Mouse (Mus musculus): ENCODE data around the gene Kcnq1. TPM values are rescaled to one million over a fixed set of nuclear protein-coding genes. Genes with fewer than 3 reads are reported as not detected.

The Kcnq1 gene
- polyA plus RNA-seq, 1 experiment, result 0.01 TPM

DNA sequence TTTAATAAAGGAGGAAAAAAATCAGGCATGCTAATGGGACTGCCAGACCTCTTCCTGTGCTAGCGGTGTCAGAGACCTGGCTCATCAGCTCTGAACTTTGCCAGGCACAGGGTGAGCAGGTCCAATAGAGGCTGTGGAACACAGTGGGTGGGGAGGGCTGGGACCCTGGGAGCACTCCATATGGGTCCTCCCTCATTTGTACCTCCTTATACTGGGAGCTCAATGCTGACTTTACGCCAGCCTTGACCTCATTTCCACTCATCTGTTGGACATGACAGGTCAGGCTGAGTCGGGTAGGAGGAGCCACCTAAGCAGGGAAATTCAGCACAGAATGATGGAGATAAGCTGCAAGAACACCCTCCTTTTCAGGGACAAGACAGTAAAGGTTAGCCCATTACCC, 38.3 kb upstream of the Kcnq1 start:
- Histone ChIP-seq H3K27me3 (ENCODE audit: control insufficient read depth) (no peaks in the 10 kb centered on the region), H3K4me3 (replicated peaks) (no peak overlapping the region), H3K4me1 (ENCODE audit: control insufficient read depth) (peaks cover 34% of the 10 kb centered on the region), H3K36me3 (ENCODE audit: control insufficient read depth) (peaks cover 72% of the 10 kb centered on the region), H3K9me3 (ENCODE audit: control insufficient read depth, low read length) (no peaks in the 10 kb centered on the region; the same call in 1 of the 2 replicates)
- TF ChIP-seq GATA1 (IDR thresholded peaks at IDR 0.05; ENCODE audit: low read length) (no peak), TAL1 (IDR thresholded peaks at IDR 0.05; ENCODE audit: low read length) (no peak)

DNA sequence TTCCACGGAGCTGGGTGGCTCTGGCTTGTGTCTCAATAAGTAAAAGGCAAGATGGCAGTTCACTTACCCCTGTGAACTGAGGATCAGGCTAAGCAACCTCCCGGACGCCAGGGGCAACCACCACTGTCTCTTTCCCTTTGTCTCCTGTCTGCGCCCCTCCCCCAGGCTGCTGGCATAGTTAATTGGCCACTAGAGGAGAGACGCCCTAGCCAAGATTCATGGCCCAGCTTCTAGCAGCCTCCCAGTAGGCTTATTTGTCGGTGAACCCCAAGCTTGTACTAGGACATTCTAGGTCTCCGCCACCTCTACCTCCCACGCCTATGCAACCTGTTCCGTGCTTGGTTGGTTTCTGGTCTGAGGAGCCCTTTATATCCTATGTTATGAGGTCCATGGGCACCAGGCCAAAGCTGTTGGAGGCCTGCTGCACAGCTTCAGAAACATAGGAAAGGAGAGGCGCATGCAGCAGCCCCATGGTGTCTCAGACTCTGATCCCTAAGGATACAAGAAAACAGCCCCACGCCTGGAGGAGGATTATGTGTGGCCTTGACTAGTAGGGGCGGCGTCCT, 37.8 kb upstream of the Kcnq1 start:
- peaks cover 34% of the 10 kb centered on the region for H3K4me1 ChIP-seq (ENCODE audit: control insufficient read depth)
- peak overlapping the region; percentile 82 for H3K4me3 ChIP-seq (replicated peaks)
- H3K27me3 ChIP-seq (ENCODE audit: control insufficient read depth), result no peaks in the 10 kb centered on the region
- TF ChIP-seq GATA1 (IDR thresholded peaks at IDR 0.05; ENCODE audit: low read length), result no peak
- TF ChIP-seq TAL1 (IDR thresholded peaks at IDR 0.05; ENCODE audit: low read length), result no peak
- H3K9me3 ChIP-seq (ENCODE audit: control insufficient read depth, low read length), result no peaks in the 10 kb centered on the region; the same call in 1 of the 2 replicates
- peaks cover 67% of the 10 kb centered on the region for H3K36me3 ChIP-seq (ENCODE audit: control insufficient read depth)

DNA sequence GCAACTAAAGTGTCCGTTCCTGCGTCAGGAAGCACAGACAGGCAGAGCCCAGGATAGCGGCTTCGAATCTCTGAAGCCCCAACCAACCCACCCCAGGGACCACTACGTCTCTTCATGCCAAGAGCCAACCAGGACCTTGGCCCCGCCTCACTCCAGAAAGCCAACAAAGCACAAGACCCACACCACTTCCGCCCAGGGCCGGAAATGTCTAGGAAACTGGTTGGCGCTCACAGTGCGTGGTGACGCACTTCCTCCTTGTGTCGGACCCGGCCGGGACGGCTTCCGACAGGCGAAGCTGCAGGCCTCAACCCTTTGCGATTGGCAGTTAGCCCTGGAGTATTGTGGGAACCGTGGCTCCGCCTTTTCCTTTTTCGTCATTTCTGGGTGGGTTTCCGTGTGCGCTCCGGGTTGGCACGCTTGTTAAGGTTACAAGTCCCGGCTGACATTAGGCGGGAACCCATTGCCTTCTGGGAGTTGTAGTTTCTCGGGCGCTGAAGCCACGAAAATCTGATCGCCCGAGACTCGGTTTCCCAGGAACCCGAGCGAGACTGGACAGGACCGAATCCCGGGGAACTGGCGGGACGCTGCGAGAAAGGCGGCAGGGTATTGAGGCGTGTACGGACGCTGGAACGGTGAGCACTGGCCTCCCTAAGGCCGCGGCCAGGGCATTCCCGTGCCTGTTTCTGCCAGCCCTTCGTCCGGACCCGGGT, 37.1 kb upstream of the Kcnq1 start, which contains the start of gene Tssc4:
Gene Tssc4, plus strand, starts transcription at position 368 of the 710 bp plus-strand sequence.
- TF ChIP-seq TAL1 (IDR thresholded peaks at IDR 0.05; ENCODE audit: low read length) (no peak), GATA1 (IDR thresholded peaks at IDR 0.05; ENCODE audit: low read length) (0 out of 2 replicates have a peak, but pooled peaks have one; percentile 14)
- Histone ChIP-seq H3K4me1 (ENCODE audit: control insufficient read depth) (peaks cover 34% of the 10 kb centered on the region), H3K27me3 (ENCODE audit: control insufficient read depth) (no peaks in the 10 kb centered on the region), H3K9me3 (ENCODE audit: control insufficient read depth, low read length) (no peaks in the 10 kb centered on the region; the same call in 1 of the 2 replicates), H3K36me3 (ENCODE audit: control insufficient read depth) (peaks cover 61% of the 10 kb centered on the region), H3K4me3 (replicated peaks) (peak within 1 kb of the TSS; percentile 82)

DNA sequence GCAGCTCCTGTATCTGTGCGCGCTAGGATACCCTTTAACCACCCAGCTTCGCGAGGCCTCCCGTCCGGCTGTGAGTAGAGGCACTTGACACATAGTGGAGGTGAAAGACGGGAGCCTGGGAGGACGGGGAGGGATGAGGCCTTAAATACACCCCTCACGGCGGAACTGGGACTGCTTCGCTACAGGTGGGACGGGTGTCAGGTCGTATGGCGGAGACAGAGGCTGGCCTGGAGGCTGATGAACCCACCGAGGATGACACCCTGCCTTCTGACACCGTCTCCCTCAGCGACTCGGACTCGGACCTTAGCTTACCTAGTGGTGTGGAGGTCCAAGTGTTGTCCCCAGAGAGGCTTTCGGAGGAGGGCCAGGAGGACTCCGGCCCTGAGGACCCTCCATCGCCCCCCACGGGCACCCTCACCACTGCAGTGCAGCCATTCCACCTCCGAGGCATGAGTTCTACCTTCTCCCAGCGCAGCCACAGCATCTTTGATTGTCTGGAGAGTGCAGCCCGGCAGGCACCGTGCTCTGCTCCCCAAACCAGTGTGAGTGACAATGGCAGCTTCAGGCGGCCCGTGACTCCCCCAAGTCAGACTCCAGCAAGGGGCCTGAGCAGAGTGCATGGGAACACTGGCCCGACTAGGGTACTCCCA, 36.3 kb upstream of the Kcnq1 start:
- Histone ChIP-seq H3K27me3 (ENCODE audit: control insufficient read depth) (no peaks in the 10 kb centered on the region), H3K9me3 (ENCODE audit: control insufficient read depth, low read length) (no peaks in the 10 kb centered on the region; the same call in 1 of the 2 replicates), H3K36me3 (ENCODE audit: control insufficient read depth) (peaks cover 53% of the 10 kb centered on the region), H3K4me3 (replicated peaks) (peak overlapping the region; percentile 82), H3K4me1 (ENCODE audit: control insufficient read depth) (peaks cover 34% of the 10 kb centered on the region)
- TF ChIP-seq GATA1 (IDR thresholded peaks at IDR 0.05; ENCODE audit: low read length), result no peak
- TF ChIP-seq TAL1 (IDR thresholded peaks at IDR 0.05; ENCODE audit: low read length), result no peak

DNA sequence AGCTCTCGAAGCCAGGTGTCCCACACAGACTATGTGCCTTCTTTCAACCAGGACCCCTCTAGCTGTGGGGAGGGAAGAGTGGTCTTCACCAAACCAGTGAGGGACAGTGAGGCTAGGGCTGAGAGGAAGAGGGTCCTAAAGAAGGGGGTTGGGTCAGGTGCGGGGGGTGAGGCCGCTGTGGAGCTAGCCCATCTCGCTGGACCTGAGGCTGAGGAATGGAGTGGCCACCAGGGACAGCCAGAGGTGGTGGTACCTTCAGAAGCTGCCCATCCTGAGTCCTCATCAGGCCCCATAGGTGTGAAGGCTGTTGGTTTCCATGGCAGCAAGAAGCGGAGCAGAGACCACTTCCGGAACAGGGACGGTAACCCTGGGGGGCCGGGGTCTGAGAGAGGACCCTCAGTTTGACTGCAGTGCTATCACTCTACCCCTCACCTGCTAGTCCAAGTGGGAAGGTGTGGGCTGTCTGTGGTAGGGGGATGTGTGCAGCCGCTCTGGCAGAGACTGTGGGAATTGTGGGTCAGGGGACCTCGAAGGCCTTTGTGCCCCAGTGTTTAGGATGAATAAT, 35.6 kb upstream of the Kcnq1 start:
- no peaks in the 10 kb centered on the region for H3K27me3 ChIP-seq (ENCODE audit: control insufficient read depth)
- no peak for TF ChIP-seq TAL1 (IDR thresholded peaks at IDR 0.05; ENCODE audit: low read length)
- peak overlapping the region; percentile 82 for H3K4me3 ChIP-seq (replicated peaks)
- peaks cover 34% of the 10 kb centered on the region for H3K4me1 ChIP-seq (ENCODE audit: control insufficient read depth)
- H3K9me3 ChIP-seq (ENCODE audit: control insufficient read depth, low read length), result no peaks in the 10 kb centered on the region; the same call in 1 of the 2 replicates
- H3K36me3 ChIP-seq (ENCODE audit: control insufficient read depth), result peaks cover 47% of the 10 kb centered on the region

DNA sequence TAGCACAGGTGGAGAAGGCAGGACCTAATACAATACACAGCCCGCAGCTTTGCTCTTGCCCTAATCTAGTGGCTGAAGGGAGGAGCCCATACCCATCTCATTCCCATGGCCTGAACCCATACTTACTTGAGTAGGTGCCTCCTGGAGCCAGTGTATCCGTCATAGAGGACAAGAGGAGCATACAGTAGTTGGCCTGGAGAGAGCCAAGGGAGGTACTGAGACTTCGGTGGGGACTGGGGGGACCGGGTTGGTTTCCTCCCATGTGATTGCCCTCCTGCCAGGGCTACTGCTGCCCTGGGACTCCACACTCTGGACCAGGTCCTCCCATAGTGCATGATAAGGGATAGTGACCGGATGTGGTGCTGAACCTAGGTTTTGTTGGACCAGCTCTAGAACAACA, 33.6 kb upstream of the Kcnq1 start:
- Histone ChIP-seq H3K4me1 (ENCODE audit: control insufficient read depth) (peaks cover 34% of the 10 kb centered on the region), H3K9me3 (ENCODE audit: control insufficient read depth, low read length) (no peaks in the 10 kb centered on the region; the same call in 1 of the 2 replicates), H3K4me3 (replicated peaks) (no peak overlapping the region), H3K36me3 (ENCODE audit: control insufficient read depth) (peaks cover 27% of the 10 kb centered on the region), H3K27me3 (ENCODE audit: control insufficient read depth) (no peaks in the 10 kb centered on the region)
- no peak for TF ChIP-seq GATA1 (IDR thresholded peaks at IDR 0.05; ENCODE audit: low read length)
- TF ChIP-seq TAL1 (IDR thresholded peaks at IDR 0.05; ENCODE audit: low read length), result no peak

DNA sequence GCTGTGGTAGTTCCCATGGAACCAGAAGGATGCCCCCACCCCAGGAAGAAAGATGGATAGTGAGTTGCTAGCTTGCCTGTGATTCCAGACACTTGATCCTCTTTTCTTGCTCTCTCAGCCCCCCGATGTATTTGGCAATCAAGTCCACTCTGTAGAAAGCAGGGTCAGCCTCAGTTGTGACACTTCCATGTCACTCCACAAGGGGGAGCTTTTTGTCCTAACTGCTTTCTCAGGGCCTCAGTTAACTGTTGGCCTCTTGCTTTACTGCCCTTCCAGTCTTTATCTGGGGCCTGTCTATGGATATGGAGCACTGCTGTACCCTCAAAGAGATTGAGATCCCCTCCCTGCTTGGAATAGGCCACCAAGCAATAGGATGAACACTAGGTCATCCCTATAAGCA, 33.1 kb upstream of the Kcnq1 start:
- no peak overlapping the region for H3K4me3 ChIP-seq (replicated peaks)
- no peak for TF ChIP-seq TAL1 (IDR thresholded peaks at IDR 0.05; ENCODE audit: low read length)
- TF ChIP-seq GATA1 (IDR thresholded peaks at IDR 0.05; ENCODE audit: low read length), result no peak
- peaks cover 31% of the 10 kb centered on the region for H3K4me1 ChIP-seq (ENCODE audit: control insufficient read depth)
- H3K27me3 ChIP-seq (ENCODE audit: control insufficient read depth), result no peaks in the 10 kb centered on the region
- peaks cover 23% of the 10 kb centered on the region for H3K36me3 ChIP-seq (ENCODE audit: control insufficient read depth)
- H3K9me3 ChIP-seq (ENCODE audit: control insufficient read depth, low read length), result no peaks in the 10 kb centered on the region; the same call in 1 of the 2 replicates

DNA sequence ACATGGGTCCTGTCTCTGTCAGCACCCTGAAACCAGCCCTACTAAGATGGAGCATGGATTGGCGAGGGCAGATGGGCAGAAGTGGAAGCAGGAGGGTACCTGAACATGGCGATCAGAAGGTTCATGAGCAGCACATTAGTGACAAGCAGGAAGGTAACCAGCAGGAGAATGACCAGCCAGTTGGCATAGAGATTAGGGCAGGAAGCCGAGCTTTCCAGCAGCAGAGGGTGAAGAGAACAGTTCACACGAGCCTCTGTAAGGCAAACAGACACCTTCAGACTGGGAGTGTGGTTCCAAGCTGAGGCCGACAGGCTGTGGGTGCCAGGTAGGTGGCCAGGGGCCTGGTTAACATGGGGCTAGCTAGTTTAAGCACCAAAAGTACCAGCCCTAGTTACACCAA, 30.8 kb upstream of the Kcnq1 start:
- H3K27me3 ChIP-seq (ENCODE audit: control insufficient read depth), result no peaks in the 10 kb centered on the region; the same call in 1 of the 2 replicates
- H3K36me3 ChIP-seq (ENCODE audit: control insufficient read depth), result peaks cover 12% of the 10 kb centered on the region
- no peak overlapping the region for H3K4me3 ChIP-seq (replicated peaks)
- no peak for TF ChIP-seq GATA1 (IDR thresholded peaks at IDR 0.05; ENCODE audit: low read length)
- TF ChIP-seq TAL1 (IDR thresholded peaks at IDR 0.05; ENCODE audit: low read length), result no peak
- no peaks in the 10 kb centered on the region for H3K9me3 ChIP-seq (ENCODE audit: control insufficient read depth, low read length)
- peaks cover 13% of the 10 kb centered on the region for H3K4me1 ChIP-seq (ENCODE audit: control insufficient read depth)

DNA sequence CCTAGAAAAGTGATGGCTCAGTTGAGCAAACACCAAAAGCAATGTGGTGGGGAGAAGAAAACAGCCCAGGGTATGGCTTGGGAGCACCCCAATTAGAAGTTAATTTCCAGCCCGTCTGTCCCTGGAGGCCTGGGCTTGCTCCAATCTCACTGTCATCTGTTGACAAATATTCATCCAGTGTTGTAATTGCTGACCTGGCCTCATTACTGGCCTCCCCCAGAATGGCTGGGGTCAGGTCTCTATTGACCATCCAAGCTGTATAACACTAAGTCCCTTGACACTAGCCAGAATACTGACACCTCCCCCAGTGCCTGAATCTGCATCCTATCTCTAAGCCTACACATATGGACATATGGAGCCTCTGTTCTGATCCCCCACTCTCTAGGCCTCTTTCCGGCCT, 28.8 kb upstream of the Kcnq1 start:
- Histone ChIP-seq H3K4me1 (ENCODE audit: control insufficient read depth) (peaks cover 6% of the 10 kb centered on the region; the same call in 1 of the 2 replicates), H3K4me3 (replicated peaks) (no peak overlapping the region), H3K9me3 (ENCODE audit: control insufficient read depth, low read length) (no peaks in the 10 kb centered on the region), H3K27me3 (ENCODE audit: control insufficient read depth) (no peaks in the 10 kb centered on the region; the same call in 1 of the 2 replicates), H3K36me3 (ENCODE audit: control insufficient read depth) (no peaks in the 10 kb centered on the region)
- no peak for TF ChIP-seq GATA1 (IDR thresholded peaks at IDR 0.05; ENCODE audit: low read length)
- no peak for TF ChIP-seq TAL1 (IDR thresholded peaks at IDR 0.05; ENCODE audit: low read length)
